In the genomic region with DNA sequence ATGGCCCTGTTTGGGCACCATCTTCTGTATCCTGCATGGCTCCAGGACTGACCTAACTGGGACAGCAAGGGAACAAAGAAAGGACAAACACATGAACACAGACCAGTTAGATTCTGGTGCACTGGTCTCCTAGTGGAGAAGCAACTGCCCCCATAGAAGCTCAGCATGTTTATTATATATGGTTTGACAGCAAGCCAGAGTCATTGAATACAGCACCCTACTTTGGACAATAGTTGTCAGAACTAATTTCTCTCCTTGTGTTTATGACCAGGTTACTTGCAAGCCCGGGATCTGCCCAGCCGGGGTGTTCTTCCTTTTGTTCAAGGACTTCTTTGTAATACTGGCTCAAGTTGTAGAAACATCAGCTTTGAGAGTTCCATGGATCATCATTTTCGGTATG, we compare ENCODE assay signal across 33 mouse cellular contexts. TPM values are rescaled to one million over a fixed set of nuclear protein-coding genes. Genes with fewer than 3 reads are reported as not detected.
"Had no signal": no experiment of that assay in that cellular context is flagged by ENCODE, and none has a peak within 500 bp of the region (broad histone marks: within the 10 kb centered on the region; RNA-seq: fewer than 3 reads in every experiment).

No protein-coding gene starts in this region.

- H3K27me3 ChIP-seq: limb, embryonic 12.5 days; limb, embryonic 13.5 days; limb, embryonic 15.5 days; liver, embryonic 12.5 days; liver, embryonic 13.5 days; liver, embryonic 15.5 days; lung, embryonic 15.5 days; megakaryocyte, embryonic 14.5 days; midbrain, embryonic 12.5 days; midbrain, embryonic 13.5 days; midbrain, embryonic 15.5 days had no signal

- H3K27ac ChIP-seq: limb, embryonic 10.5 days; limb, embryonic 12.5 days; limb, embryonic 13.5 days; limb, embryonic 15.5 days; liver, embryonic 12.5 days; liver, embryonic 13.5 days; liver, embryonic 14.5 days; liver, embryonic 15.5 days; lung, embryonic 15.5 days; macrophage; midbrain, embryonic 10.5 days; midbrain, embryonic 12.5 days; midbrain, embryonic 13.5 days; midbrain, embryonic 15.5 days had no signal

- DNase-seq: left cerebral cortex, postnatal 4 days; liver; liver, embryonic 13.5 days; liver, postnatal 0 days; lung, adult 18-20 months; lung, adult 2 months; lung, embryonic 14.5 days; lung, postnatal 10 days; lung, postnatal 14 days; lung, postnatal 36 days; lung, postnatal 4 days; midbrain, embryonic 14.5 days had no signal

- H3K36me3 ChIP-seq: limb, embryonic 10.5 days; limb, embryonic 12.5 days; limb, embryonic 13.5 days; limb, embryonic 15.5 days; liver, embryonic 12.5 days; liver, embryonic 13.5 days; liver, embryonic 15.5 days; lung, embryonic 15.5 days; midbrain, embryonic 10.5 days; midbrain, embryonic 12.5 days; midbrain, embryonic 13.5 days; midbrain, embryonic 15.5 days had no signal

- ATAC-seq: liver, embryonic 12.5 days; liver, postnatal 0 days; lung, postnatal 0 days; midbrain, embryonic 13.5 days; midbrain, embryonic 15.5 days; midbrain, embryonic 16.5 days had no signal

- H3K9me3 ChIP-seq: limb, embryonic 10.5 days; limb, embryonic 12.5 days; limb, embryonic 13.5 days; limb, embryonic 15.5 days; liver, embryonic 12.5 days; liver, embryonic 13.5 days; liver, embryonic 15.5 days; lung, embryonic 15.5 days; megakaryocyte, embryonic 14.5 days; midbrain, embryonic 10.5 days; midbrain, embryonic 12.5 days; midbrain, embryonic 13.5 days; midbrain, embryonic 15.5 days had no signal

- H3K4me3 ChIP-seq: limb, embryonic 10.5 days; limb, embryonic 12.5 days; limb, embryonic 13.5 days; limb, embryonic 15.5 days; liver, embryonic 12.5 days; liver, embryonic 13.5 days; liver, embryonic 15.5 days; lung, embryonic 15.5 days; megakaryocyte, embryonic 14.5 days; midbrain, embryonic 10.5 days; midbrain, embryonic 12.5 days; midbrain, embryonic 13.5 days; midbrain, embryonic 15.5 days; myocyte had no signal

- H3K4me2 ChIP-seq: limb, embryonic 12.5 days; limb, embryonic 13.5 days; limb, embryonic 15.5 days; liver, embryonic 11.5 days; liver, embryonic 12.5 days; liver, embryonic 13.5 days; liver, embryonic 15.5 days; lung, embryonic 14.5 days; lung, embryonic 15.5 days; midbrain, embryonic 11.5 days; midbrain, embryonic 12.5 days; midbrain, embryonic 13.5 days; midbrain, embryonic 15.5 days had no signal

- H3K4me1 ChIP-seq: limb, embryonic 10.5 days; limb, embryonic 13.5 days; liver, embryonic 12.5 days; liver, embryonic 13.5 days; liver, embryonic 15.5 days; lung, embryonic 15.5 days; megakaryocyte, embryonic 14.5 days; midbrain, embryonic 12.5 days; midbrain, embryonic 13.5 days; midbrain, embryonic 15.5 days had no signal

- H3K9ac ChIP-seq: limb, embryonic 12.5 days; limb, embryonic 13.5 days; limb, embryonic 15.5 days; liver, embryonic 12.5 days; liver, embryonic 13.5 days; liver, embryonic 14.5 days; liver, embryonic 15.5 days; liver, postnatal 0 days; lung, embryonic 14.5 days; lung, embryonic 15.5 days; midbrain, embryonic 12.5 days; midbrain, embryonic 13.5 days; midbrain, embryonic 15.5 days had no signal

RNA-seq across cellular contexts. Expression of gene Abca13, which starts 28.8 kb away (rescaled TPM):
- total RNA-seq: liver, adult 2 months had no signal
- polyA plus RNA-seq: limb, embryonic 11.5 days; limb, embryonic 12.5 days; liver, adult 2 months; midbrain, embryonic 12.5 days had no signal
